In genomic region chr10:92721771-92722619, GRCm38 (mm10) we compare ENCODE assay signal across 8 mouse cellular contexts. TPM values are rescaled to one million over a fixed set of nuclear protein-coding genes. Genes with fewer than 3 reads are reported as not detected.
DNase-seq lines count a peak whose midpoint lies in the region; ATAC-seq and TF ChIP-seq lines count a peak whose summit lies in the region.

Gene Nedd1 (minus strand): TSS chr10:92722420.

- H3K27ac ChIP-seq in forebrain, postnatal 0 days (ENCODE audit: low read depth, low read length) = peak within 1 kb of the TSS; percentile 54
- H3K27ac ChIP-seq in lung, embryonic 15.5 days = peak within 1 kb of the TSS; percentile 91

- H3K4me3 ChIP-seq in G1E (ENCODE audit: low read depth, low read length) = peak within 1 kb of the TSS; percentile 83
- peak within 1 kb of the TSS; percentile 77 for H3K4me3 ChIP-seq in forebrain, postnatal 0 days (ENCODE audit: low read depth, low read length)
- peak within 1 kb of the TSS; percentile 82 for H3K4me3 ChIP-seq in lung, embryonic 15.5 days

- peaks cover 18% of the 10 kb centered on the region for H3K4me1 ChIP-seq in G1E (ENCODE audit: insufficient read depth, low read depth, low read length)
- 0 out of 2 replicates have a peak, but pooled peaks cover 4% of the 10 kb centered on the region for H3K4me1 ChIP-seq in forebrain, postnatal 0 days (ENCODE audit: insufficient read depth)
- H3K4me1 ChIP-seq in lung, embryonic 15.5 days = 0 out of 2 replicates have a peak, but pooled peaks cover 10% of the 10 kb centered on the region

- H3K36me3 ChIP-seq in G1E (replicated peaks) = peaks cover 27% of the 10 kb centered on the region
- no peaks in the 10 kb centered on the region for H3K36me3 ChIP-seq in forebrain, postnatal 0 days (ENCODE audit: insufficient read depth)
- peaks cover 4% of the 10 kb centered on the region; the same call in 1 of the 2 replicates for H3K36me3 ChIP-seq in lung, embryonic 15.5 days

- H3K9ac ChIP-seq in forebrain, postnatal 0 days = peak within 1 kb of the TSS; percentile 62
- peak within 1 kb of the TSS; percentile 94 for H3K9ac ChIP-seq in lung, embryonic 15.5 days

- H3K9me3 ChIP-seq in G1E (replicated peaks) = peaks cover 7% of the 10 kb centered on the region; the same call in 1 of the 2 replicates
- H3K9me3 ChIP-seq in forebrain, postnatal 0 days (ENCODE audit: low read length) = no peaks in the 10 kb centered on the region
- no peaks in the 10 kb centered on the region for H3K9me3 ChIP-seq in lung, embryonic 15.5 days

- peak; percentile 89 for DNase-seq in G1E (ENCODE audit: low spot score)
- DNase-seq in cerebellum, adult 18-20 months = peak; percentile 91 to 93
- DNase-seq in forebrain, postnatal 0 days = peak; percentile 91
- peak; percentile 97 for DNase-seq in heart, postnatal 4 days
- DNase-seq in layer of hippocampus, adult 8-10 months (ENCODE audit: low spot score in 2 of 2) = peak; percentile 81 to 87
- peak; percentile 89 for DNase-seq in ovary, adult 18-20 months (ENCODE audit: low spot score)
- DNase-seq in thymus, postnatal 0 days (ENCODE audit: low spot score) = peak; percentile 97

- WGBS in forebrain, postnatal 0 days = 2% methylated on average over 57 of the region's 57 CpGs
- WGBS in lung, embryonic 15.5 days = under 1% methylated on average over 57 of the region's 57 CpGs

- H3K27me3 ChIP-seq in G1E (ENCODE audit: insufficient read depth, low read length) = no peaks in the 10 kb centered on the region
- H3K27me3 ChIP-seq in forebrain, postnatal 0 days (ENCODE audit: insufficient read depth, low read length) = no peaks in the 10 kb centered on the region
- H3K27me3 ChIP-seq in lung, embryonic 15.5 days = no peaks in the 10 kb centered on the region

- peak within 1 kb of the TSS; percentile 67 for H3K4me2 ChIP-seq in forebrain, postnatal 0 days (ENCODE audit: low read depth)
- H3K4me2 ChIP-seq in lung, embryonic 15.5 days = peak within 1 kb of the TSS; percentile 68

- no peak for TF ChIP-seq CTCF in G1E (IDR thresholded peaks at IDR 0.05; ENCODE audit: low read depth, low read length)
- TF ChIP-seq CTCF in forebrain, postnatal 0 days (IDR thresholded peaks at IDR 0.05; ENCODE audit: low read depth) = no peak

- ATAC-seq in G1E (ENCODE audit: extremely low read depth, insufficient number of reproducible peaks, low FRiP score, poor library complexity, severe bottlenecking) = peak; percentile 96
- peak; percentile 99 for ATAC-seq in forebrain, postnatal 0 days
- ATAC-seq in lung, embryonic 15.5 days (ENCODE audit: borderline replicate concordance, extremely low read depth, low FRiP score, low TSS enrichment) = peak; percentile 99

RNA-seq across cellular contexts. Expression of gene Nedd1, which starts in this region (rescaled TPM):
- total RNA-seq in G1E (2014; fragmentation: Nextera tagmentation) (39.7 and 42.5 TPM in 2 replicates), G1E (2017) (39.2 and 41.4 TPM in 2 replicates)
- 14.3 and 21.5 TPM in 2 replicates for polyA plus RNA-seq in G1E (2012)
- 8.7 and 8.9 TPM in 2 replicates for total RNA-seq in forebrain, postnatal 0 days (2014; rRNA removed)
- 2.8 and 6.4 TPM in 2 replicates for polyA plus RNA-seq in forebrain, postnatal 0 days (2015; fragmentation: Nextera tagmentation; extraction: Ambion mirVana)
- 10 to 100 TPM; 24.4 to 27.9 TPM for total RNA-seq in heart, postnatal 4 days (2021)
- 1 to 10 TPM; 3.5 to 4.9 (median 4.0) TPM for total RNA-seq in layer of hippocampus, adult 8-10 months (2022)
- 52.3 TPM in 2 replicates for polyA plus RNA-seq in lung, embryonic 15.5 days (2015; fragmentation: Nextera tagmentation; extraction: Ambion mirVana)
- 39.5 and 39.7 TPM in 2 replicates for polyA plus RNA-seq in thymus, postnatal 0 days (2015; fragmentation: Nextera tagmentation; extraction: Ambion mirVana)

Comparison
In these comparisons a context has a peak if more than half of its experiments do, and no peak if none do; other contexts are left out.
1. Peak in every context shown above with its lines: DNase-seq, ATAC-seq, H3K4me3 ChIP-seq and H3K27ac ChIP-seq.